Mouse (Mus musculus) olfactory bulb, adult 2 months (tissue): ENCODE results near the gene Fam206a.

ENCODE experiments used
- CTCF ChIP-seq: fragments of 200-500 bp; IDR thresholded peaks from 2 replicates; pipeline ENCODE4 v1.5.1; 2012; ENCODE audit warnings: low read depth, mild to moderate bottlenecking, low read length, moderate library complexity; ENCODE audit not compliant: insufficient read depth
- POLR2A ChIP-seq: fragments of 200-500 bp; IDR thresholded peaks from 2 replicates; pipeline ENCODE4 v1.6.1; 2012; ENCODE audit warnings: mild to moderate bottlenecking, low read depth, low read length, moderate library complexity; ENCODE audit not compliant: insufficient read depth

- TF ChIP-seq CTCF (no peak), POLR2A (no peak)
Measured at GRCm38 (mm10) chr4:56812096-56812495, 10.0 kb downstream of the Fam206a start.
